Mouse (Mus musculus) lung, postnatal 0 days (tissue): ENCODE measurements around the gene Hnrnpm.

Experiments
- CTCF ChIP-seq: IDR thresholded peaks from 2 replicates; pipeline ENCODE4 v1.5.1; 2016; ENCODE audit warnings: antibody characterized with exemption, mild to moderate bottlenecking
- EP300 ChIP-seq: IDR thresholded peaks from 2 replicates; pipeline ENCODE4 v1.6.1; 2016; ENCODE audit warnings: antibody characterized with exemption, mild to moderate bottlenecking, control low read depth

GRCm38 (mm10) chr17:33610548-33610947 lies 76.1 kb downstream of the Hnrnpm start:
- TF ChIP-seq CTCF (no peak), EP300 (no peak)
